Mouse (Mus musculus) kidney, adult 2 months (tissue): Measurements from ENCODE around the gene Cdh18.

Experiments used
- CTCF ChIP-seq: fragments of 200-500 bp; conservative IDR thresholded peaks from 2 replicates; pipeline ENCODE4 v1.5.1; 2011; ENCODE audit warnings: low read depth, mild to moderate bottlenecking, control low read depth, low read length, moderate library complexity, mixed read lengths; ENCODE audit not compliant: insufficient read depth, insufficient read length
- POLR2A ChIP-seq: fragments of 200-500 bp; IDR thresholded peaks from one replicate; pipeline ENCODE4 v1.6.1; 2011; ENCODE audit warnings: low read depth, low read length, control low read depth

DNA sequence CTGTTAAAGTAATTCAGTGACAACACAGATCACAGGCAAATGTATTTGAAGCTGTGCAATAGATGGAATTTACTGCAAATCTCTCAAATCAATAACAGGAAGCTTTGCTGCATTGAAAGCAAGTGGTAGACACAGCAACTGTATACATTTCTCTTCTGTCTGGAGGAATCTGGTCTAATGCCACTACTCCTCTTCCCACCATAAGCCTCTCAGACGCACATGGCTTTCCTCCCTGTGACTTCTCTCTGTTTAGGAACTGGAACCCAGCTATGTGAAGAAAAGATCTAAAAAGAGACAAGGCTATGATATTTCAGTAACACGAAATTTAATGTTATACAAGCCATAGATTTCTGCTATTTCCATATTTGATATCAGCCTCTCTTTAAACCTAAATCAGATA lies 13.0 kb upstream of the Cdh18 start:
- TF ChIP-seq POLR2A = no peak
- TF ChIP-seq CTCF = no peak
